Mouse (Mus musculus): ENCODE measurements around the gene Plk2. TPM values are rescaled to one million over a fixed set of nuclear protein-coding genes. Genes with fewer than 3 reads are reported as not detected.
A peak's percentile ranks its signal among the peaks of the same experiment; 100 is the strongest.
"Not testable (repeated sequence)": the region's sequence is repeated elsewhere in the genome, so short reads cannot be mapped to it uniquely, and the experiment has no call there.

The Plk2 gene
- polyA plus RNA-seq, 1 experiment from 2014 or later, result 260 TPM

DNA sequence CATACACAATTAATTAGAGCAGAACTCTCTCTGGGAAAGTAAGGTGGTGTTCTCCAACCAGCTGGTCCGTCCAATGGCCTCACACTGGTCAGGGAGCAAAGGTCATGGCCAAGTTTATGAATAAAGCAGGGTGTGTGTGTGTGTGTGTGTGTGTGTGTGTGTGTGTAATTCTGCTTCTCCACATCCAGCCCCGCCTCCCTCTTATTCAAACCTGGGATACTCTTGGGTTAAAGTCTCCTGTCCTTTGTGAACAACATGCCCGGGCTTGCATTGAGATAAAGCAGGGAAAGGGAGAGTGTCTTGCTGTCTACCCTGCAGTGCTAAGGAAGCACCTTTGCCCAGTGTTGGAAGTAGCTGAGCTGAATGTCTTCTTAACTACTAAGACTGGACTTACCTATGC is 2.2 kb upstream of the Plk2 start:
- H3K4me3 ChIP-seq, result no peak overlapping the region
- no peak overlapping the region for H3K27ac ChIP-seq
- no peak overlapping the region for H3K9ac ChIP-seq
- peaks cover 4% of the 10 kb centered on the region; the same call in 1 of the 2 replicates for H3K4me1 ChIP-seq
- no peaks in the 10 kb centered on the region for H3K9me3 ChIP-seq
- peaks cover 2% of the 10 kb centered on the region for H3K36me3 ChIP-seq
- H3K27me3 ChIP-seq, result no peaks in the 10 kb centered on the region
- H3K4me2 ChIP-seq, result no peak overlapping the region
- ATAC-seq (ENCODE audit: borderline replicate concordance, extremely low read depth, low FRiP score, low TSS enrichment), result no peak
- 42% methylated on average over 3 of the region's 3 CpGs for WGBS

DNA sequence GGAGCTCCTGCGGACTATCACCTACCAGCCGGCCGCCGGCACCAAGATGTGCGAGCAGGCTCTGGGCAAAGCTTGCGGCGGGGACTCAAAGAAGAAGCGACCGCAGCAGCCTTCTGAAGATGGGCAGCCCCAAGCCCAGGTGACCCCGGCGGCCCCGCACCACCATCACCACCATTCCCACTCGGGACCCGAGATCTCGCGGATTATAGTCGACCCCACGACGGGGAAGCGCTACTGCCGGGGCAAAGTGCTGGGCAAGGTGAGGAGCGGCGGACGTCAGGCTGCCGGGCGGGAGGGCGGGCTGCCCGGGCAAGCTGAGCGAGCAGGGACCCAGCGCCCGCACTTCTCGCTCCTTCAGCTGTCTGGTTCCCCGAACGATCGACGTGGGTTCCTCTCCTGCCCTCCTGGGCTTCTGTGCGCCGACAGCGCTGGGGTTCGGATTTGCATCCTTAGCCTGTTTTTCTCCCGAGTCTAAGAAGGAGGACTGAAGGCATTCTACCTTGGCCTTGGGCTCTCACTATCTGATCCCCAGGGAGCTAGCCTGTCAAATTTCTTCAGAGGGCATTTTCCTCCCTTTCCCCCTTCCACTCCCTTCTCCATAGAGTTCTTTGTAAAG is 441 bp downstream of the Plk2 start:
- peaks cover 20% of the 10 kb centered on the region for H3K4me1 ChIP-seq
- no peaks in the 10 kb centered on the region for H3K9me3 ChIP-seq
- peaks cover 28% of the 10 kb centered on the region for H3K36me3 ChIP-seq
- no peak for ATAC-seq (ENCODE audit: borderline replicate concordance, extremely low read depth, low FRiP score, low TSS enrichment)
- peak overlapping the region; percentile 91 for H3K9ac ChIP-seq
- peak overlapping the region; percentile 83 for H3K4me3 ChIP-seq
- H3K27me3 ChIP-seq, result no peaks in the 10 kb centered on the region
- H3K4me2 ChIP-seq, result peak overlapping the region; percentile 85
- 1% methylated on average over 35 of the region's 41 CpGs for WGBS
- H3K27ac ChIP-seq, result peak overlapping the region; percentile 93

DNA sequence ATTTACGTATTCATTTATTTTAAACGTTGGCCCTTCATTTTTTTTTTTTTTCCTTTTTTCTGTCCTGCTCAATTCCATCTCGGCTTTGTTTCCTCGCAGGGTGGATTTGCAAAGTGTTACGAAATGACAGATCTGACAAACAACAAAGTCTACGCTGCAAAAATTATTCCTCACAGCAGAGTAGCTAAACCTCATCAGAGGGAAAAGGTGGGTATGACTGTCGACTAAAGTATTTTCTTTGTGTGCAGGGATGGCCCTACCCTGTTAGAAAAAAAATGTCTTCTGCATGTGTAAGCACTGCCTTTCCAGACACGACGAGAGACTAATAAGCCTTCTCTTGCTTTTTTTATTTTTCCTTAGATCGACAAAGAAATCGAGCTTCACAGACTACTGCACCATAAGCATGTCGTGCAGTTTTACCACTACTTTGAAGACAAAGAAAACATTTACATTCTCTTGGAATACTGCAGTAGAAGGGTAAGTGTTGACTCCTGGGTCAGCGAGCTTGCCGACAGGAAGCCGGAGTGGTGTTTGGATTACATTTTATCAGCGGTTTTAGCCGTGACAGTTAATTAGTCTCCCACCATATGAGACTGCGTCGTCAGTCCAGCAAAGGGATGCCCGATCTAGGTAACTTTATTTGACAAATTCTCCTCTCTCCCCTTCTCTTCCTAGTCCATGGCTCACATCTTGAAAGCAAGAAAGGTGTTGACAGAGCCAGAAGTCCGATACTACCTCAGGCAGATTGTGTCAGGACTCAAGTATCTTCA is 1.3 kb downstream of the Plk2 start:
- WGBS, result 1% methylated on average over 21 of the region's 21 CpGs
- Histone ChIP-seq H3K9ac (peak overlapping the region; percentile 91), H3K27ac (peak overlapping the region; percentile 93), H3K9me3 (no peaks in the 10 kb centered on the region), H3K4me1 (peaks cover 20% of the 10 kb centered on the region), H3K27me3 (no peaks in the 10 kb centered on the region), H3K4me3 (peak overlapping the region; percentile 83), H3K36me3 (peaks cover 36% of the 10 kb centered on the region), H3K4me2 (peak overlapping the region; percentile 85)
- no peak for ATAC-seq (ENCODE audit: borderline replicate concordance, extremely low read depth, low FRiP score, low TSS enrichment)

DNA sequence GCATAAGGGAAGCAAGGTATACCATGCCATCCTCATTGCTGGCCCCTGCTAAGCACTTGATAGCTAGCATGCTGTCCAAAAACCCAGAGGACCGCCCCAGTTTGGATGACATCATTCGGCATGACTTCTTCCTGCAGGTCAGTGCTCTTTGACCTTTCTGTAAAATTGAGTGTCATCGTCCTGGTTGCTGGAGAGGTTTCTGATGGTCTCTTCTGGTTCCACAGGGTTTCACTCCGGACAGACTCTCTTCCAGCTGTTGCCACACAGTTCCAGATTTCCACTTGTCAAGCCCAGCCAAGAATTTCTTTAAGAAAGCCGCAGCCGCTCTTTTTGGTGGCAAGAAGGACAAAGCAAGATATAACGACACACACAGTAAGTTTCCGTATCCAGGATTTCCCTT is 2.9 kb downstream of the Plk2 start:
- H3K4me2 ChIP-seq, result peak overlapping the region; percentile 85
- H3K9ac ChIP-seq, result peak overlapping the region; percentile 13; the same call in 1 of the 2 replicates
- no peaks in the 10 kb centered on the region for H3K9me3 ChIP-seq
- H3K27me3 ChIP-seq, result no peaks in the 10 kb centered on the region
- peaks cover 20% of the 10 kb centered on the region for H3K4me1 ChIP-seq
- H3K36me3 ChIP-seq, result peaks cover 41% of the 10 kb centered on the region
- peak overlapping the region; percentile 83 for H3K4me3 ChIP-seq
- WGBS, result 57% methylated on average over 8 of the region's 8 CpGs
- peak overlapping the region; percentile 24; the same call in 1 of the 2 replicates for H3K27ac ChIP-seq
- ATAC-seq (ENCODE audit: borderline replicate concordance, extremely low read depth, low FRiP score, low TSS enrichment), result no peak

DNA sequence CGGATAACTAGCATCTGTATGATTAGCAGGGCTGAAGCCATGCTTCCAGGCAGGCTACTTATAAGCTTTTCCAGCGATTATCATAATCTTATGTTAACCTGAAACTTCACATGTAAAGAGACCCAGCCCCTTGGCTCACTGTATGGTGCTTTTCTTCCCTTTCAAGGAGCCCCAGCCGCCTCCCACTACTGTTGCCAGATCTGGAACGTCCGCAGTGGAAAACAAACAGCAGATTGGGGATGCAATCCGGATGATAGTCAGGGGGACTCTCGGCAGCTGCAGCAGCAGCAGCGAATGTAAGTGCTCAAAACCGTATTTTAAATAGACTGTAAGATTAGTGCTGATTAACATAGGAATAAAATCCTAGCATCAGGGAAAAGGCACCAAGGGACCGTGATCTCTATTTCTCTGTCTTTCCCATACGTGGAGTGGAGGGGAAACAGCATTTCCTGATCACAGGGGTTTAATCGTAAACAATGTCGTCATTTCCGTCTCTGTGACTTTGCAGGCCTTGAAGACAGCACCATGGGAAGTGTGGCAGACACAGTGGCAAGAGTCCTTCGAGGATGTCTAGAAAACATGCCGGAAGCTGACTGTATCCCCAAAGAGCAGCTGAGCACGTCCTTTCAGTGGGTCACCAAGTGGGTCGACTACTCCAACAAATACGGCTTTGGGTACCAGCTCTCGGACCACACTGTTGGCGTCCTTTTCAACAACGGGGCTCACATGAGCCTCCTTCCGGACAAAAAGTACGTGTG is 3.8 kb downstream of the Plk2 start:
- H3K36me3 ChIP-seq, result peaks cover 41% of the 10 kb centered on the region
- peaks cover 20% of the 10 kb centered on the region for H3K4me1 ChIP-seq
- 53% methylated on average over 24 of the region's 24 CpGs for WGBS
- no peak for ATAC-seq (ENCODE audit: borderline replicate concordance, extremely low read depth, low FRiP score, low TSS enrichment)
- H3K27me3 ChIP-seq, result no peaks in the 10 kb centered on the region
- peak overlapping the region; percentile 24 for H3K27ac ChIP-seq
- peak overlapping the region; percentile 83 for H3K4me3 ChIP-seq
- H3K9ac ChIP-seq, result peak overlapping the region; percentile 13; the same call in 1 of the 2 replicates
- no peaks in the 10 kb centered on the region for H3K9me3 ChIP-seq
- H3K4me2 ChIP-seq, result peak overlapping the region; percentile 85

DNA sequence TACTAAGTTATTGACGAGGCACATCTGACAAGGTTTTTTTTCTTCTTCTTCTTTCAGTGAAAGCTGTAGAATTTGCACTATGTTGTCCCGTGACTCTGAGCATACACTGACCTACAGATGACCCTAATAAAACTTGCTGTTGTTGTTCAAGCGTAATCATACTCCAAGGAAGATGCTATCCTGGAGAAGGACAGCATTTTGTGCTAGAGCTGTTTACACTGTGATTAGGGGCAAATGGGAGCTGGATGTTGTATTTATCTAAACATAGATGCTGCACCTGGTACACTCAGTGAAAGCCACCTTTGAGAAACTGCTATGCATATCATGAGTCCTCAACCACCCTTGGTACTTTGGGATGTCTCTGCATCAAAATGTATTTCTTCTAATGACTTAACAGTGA is 6.6 kb downstream of the Plk2 start:
- no peak for ATAC-seq (ENCODE audit: borderline replicate concordance, extremely low read depth, low FRiP score, low TSS enrichment)
- 63% methylated on average over 3 of the region's 3 CpGs for WGBS
- peaks cover 41% of the 10 kb centered on the region for H3K36me3 ChIP-seq

DNA sequence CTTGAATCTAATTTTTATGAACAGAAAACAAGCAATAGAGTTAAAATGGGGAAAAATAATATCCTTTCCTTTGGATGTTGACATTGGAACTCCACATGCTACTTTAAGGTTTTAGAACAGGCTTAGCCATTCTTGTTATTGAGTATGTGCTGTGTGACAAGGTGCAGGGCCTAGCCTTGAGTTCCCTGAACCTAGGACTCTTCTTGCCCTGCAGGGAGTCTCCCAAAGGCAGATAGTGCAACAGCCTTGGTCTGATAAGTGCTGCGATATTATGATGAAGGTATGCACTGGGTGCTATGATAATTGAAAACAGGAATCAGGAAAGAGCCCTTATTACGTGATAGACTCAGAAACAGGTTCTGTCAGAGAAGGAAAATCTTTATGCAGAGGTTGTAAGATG is 7.0 kb downstream of the Plk2 start:
- Histone ChIP-seq H3K4me3 (no peak overlapping the region), H3K36me3 (peaks cover 41% of the 10 kb centered on the region), H3K4me2 (no peak overlapping the region), H3K27me3 (no peaks in the 10 kb centered on the region), H3K27ac (no peak overlapping the region), H3K9me3 (no peaks in the 10 kb centered on the region), H3K9ac (no peak overlapping the region), H3K4me1 (peaks cover 17% of the 10 kb centered on the region)
- WGBS, result 74% methylated on average over 2 of the region's 2 CpGs
- no peak for ATAC-seq (ENCODE audit: borderline replicate concordance, extremely low read depth, low FRiP score, low TSS enrichment)

More for the DNA sequence above, 6.6 kb downstream of the Plk2 start:
- Histone ChIP-seq H3K4me3 (no peak overlapping the region), H3K4me2 (no peak overlapping the region), H3K4me1 (peaks cover 17% of the 10 kb centered on the region), H3K9me3 (no peaks in the 10 kb centered on the region), H3K27ac (no peak overlapping the region), H3K9ac (no peak overlapping the region), H3K27me3 (no peaks in the 10 kb centered on the region)

DNA sequence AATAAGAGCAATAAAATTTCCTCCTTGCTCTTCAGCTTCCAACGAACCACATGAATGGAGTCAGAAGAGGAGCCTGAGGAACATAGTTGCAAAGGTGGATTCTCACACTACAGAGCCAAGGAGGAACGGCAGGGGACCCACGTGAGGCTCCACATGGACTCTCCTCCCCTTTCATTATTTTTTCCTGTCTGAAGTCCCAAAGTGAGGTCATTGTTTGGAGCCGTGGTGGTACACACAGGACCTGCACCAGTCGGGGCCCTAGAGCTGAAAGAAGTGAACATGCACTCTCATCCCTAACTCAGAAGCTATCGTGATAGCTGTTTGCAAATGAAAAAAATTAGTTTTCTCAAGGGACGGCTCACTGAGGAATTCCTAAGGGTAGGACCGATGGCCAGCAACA is 9.2 kb downstream of the Plk2 start:
- Histone ChIP-seq H3K4me2 (no peak overlapping the region), H3K9ac (no peak overlapping the region), H3K27ac (no peak overlapping the region), H3K4me3 (no peak overlapping the region), H3K36me3 (peaks cover 25% of the 10 kb centered on the region), H3K9me3 (no peaks in the 10 kb centered on the region), H3K27me3 (no peaks in the 10 kb centered on the region), H3K4me1 (peaks cover 4% of the 10 kb centered on the region; the same call in 1 of the 2 replicates)
- 58% methylated on average over 8 of the region's 8 CpGs for WGBS
- ATAC-seq (ENCODE audit: borderline replicate concordance, extremely low read depth, low FRiP score, low TSS enrichment), result no peak

DNA sequence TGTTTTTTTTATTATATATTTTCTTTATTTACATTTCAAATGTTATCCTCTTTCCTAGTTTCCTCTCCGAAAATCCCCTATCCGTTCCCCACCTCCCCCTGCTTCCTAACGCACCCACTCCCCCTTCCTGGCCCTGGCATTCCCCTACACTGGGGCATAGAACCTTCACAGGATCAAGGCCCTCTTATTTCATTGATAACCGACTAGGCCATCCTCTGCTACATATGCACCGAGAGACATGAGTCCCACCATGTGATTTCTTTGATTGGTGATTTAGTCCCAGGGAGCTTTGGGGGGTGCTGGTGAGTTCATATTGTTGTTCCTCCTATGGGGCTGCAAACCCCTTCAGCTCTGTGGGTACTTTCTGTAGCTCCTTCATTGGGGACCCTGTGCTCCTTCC is 9.8 kb downstream of the Plk2 start:
- 82% methylated on average over 5 of the region's 5 CpGs for WGBS
- not testable (repeated sequence) for H3K9ac ChIP-seq

DNA sequence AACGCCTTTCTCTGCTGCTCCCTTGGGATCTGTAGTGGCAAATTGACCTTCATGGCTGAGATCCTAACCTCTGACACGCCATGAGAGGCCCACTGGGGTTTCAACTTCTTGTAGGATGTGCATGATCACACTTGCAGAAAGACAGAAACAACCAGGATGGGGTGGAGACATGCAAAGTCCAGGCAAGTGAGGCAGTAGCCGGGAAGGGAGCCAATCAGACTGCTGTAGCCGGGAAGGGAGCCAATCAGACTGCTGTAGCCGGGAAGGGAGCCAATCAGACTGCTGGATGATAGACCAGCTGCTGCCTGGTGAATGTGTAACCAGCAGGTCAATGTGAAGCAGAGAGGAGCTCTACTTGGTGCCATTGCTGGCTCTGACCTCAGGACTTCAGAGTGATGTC is 11.3 kb downstream of the Plk2 start:
- H3K9ac ChIP-seq, result no peak overlapping the region
- H3K27me3 ChIP-seq, result no peaks in the 10 kb centered on the region
- H3K4me3 ChIP-seq, result no peak overlapping the region
- no peak overlapping the region for H3K4me2 ChIP-seq
- peak; percentile 46; the same call in 1 of the 2 replicates for ATAC-seq (ENCODE audit: borderline replicate concordance, extremely low read depth, low FRiP score, low TSS enrichment)
- H3K36me3 ChIP-seq, result peaks cover 4% of the 10 kb centered on the region
- H3K27ac ChIP-seq, result no peak overlapping the region
- H3K4me1 ChIP-seq, result no peaks in the 10 kb centered on the region
- WGBS, result 82% methylated on average over 5 of the region's 5 CpGs
- no peaks in the 10 kb centered on the region for H3K9me3 ChIP-seq

More for the DNA sequence above, 9.8 kb downstream of the Plk2 start:
- ATAC-seq (ENCODE audit: borderline replicate concordance, extremely low read depth, low FRiP score, low TSS enrichment); H3K4me1 ChIP-seq; H3K4me2 ChIP-seq; H3K27me3 ChIP-seq; H3K9me3 ChIP-seq; H3K4me3 ChIP-seq; H3K27ac ChIP-seq: not testable (repeated sequence)
- H3K36me3 ChIP-seq, result peaks cover 18% of the 10 kb centered on the region

DNA sequence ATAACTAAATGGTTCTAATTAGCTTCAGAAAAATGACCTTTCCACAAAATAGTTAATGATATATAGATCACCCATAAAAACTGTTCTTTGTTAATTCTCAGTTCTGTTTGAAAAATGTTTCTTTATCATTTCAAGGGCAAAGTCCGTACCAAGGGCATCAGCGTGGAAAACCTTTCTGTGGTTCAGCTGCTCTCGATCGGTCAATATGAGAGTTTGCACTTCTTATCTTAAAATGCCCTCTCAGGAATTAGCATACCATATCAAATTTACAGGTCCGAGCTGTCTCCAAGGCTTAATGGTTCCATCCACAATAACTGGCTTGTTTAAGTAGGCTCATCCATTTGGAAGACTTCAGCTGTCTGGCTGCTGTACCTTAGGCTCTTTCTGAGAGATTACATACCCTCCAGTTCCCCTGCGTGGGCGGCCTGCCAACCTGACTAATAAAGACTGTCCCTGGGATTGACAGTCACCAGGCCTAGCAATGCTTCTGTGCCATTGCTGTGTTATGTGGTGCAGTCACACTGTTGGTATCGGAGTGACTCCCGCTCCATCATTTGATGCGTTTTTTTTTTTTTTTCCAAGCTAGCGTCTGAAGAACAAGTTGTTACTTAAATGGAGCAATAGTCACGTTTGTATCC is 17.8 kb downstream of the Plk2 start:
- no peaks in the 10 kb centered on the region for H3K9me3 ChIP-seq
- H3K9ac ChIP-seq, result no peak overlapping the region
- 62% methylated on average over 12 of the region's 12 CpGs for WGBS
- H3K36me3 ChIP-seq, result no peaks in the 10 kb centered on the region
- H3K27ac ChIP-seq, result no peak overlapping the region
- no peak for ATAC-seq (ENCODE audit: borderline replicate concordance, extremely low read depth, low FRiP score, low TSS enrichment)
- H3K27me3 ChIP-seq, result no peaks in the 10 kb centered on the region
- no peaks in the 10 kb centered on the region for H3K4me1 ChIP-seq
- no peak overlapping the region for H3K4me2 ChIP-seq
- no peak overlapping the region for H3K4me3 ChIP-seq

Data from lung, embryonic 15.5 days (tissue).